Mouse (Mus musculus) gastrocnemius, postnatal 36 days (tissue): ENCODE measurements at regions not wholly inside any gene's neighbourhood (a gene's known extent, or its start where the extent isn't known, plus 50 kb on each side); places are given as distances from the start of the nearest gene placed in this dataset.
"Not testable (repeated sequence)": the region's sequence is repeated elsewhere in the genome, so short reads cannot be mapped to it uniquely, and the experiment has no call there.

Source experiments
- DNase-seq, 2 experiments: peaks; one replicate each; pipeline ENCODE4 v3.0.0; 2022
- intact Hi-C: fragments of 180-260 bp; cut with DNase I; formaldehyde crosslinking; loops from one replicate; pipeline ENCODE4 v1.15.1; 2025

GRCm38 (mm10) chr10:70866737-70867136 lies 211.0 kb upstream of the Phyhipl start:
- intact Hi-C loops = no loop called here
- DNase-seq = no peak

- no peak for DNase-seq
- intact Hi-C loops = no loop called here
Measured at GRCm38 (mm10) chr10:70864650-70865049, 208.9 kb upstream of the Phyhipl start.

GRCm38 (mm10) chr10:70862022-70862335 lies 206.2 kb upstream of the Phyhipl start:
- intact Hi-C loops = no loop called here
- DNase-seq = no peak

GRCm38 (mm10) chr10:70861131-70862021 lies 205.6 kb upstream of the Phyhipl start:
- intact Hi-C loops = no loop called here
- DNase-seq = no peak

GRCm38 (mm10) chr10:70857155-70857820 lies 201.5 kb upstream of the Phyhipl start:
- intact Hi-C loops = no loop called here
- DNase-seq = no peak

- intact Hi-C loops = no loop called here
- no peak for DNase-seq
Measured at GRCm38 (mm10) chr10:70855948-70856347, 200.2 kb upstream of the Phyhipl start.

GRCm38 (mm10) chr10:70853614-70854013 lies 197.8 kb upstream of the Phyhipl start:
- intact Hi-C loops = no loop called here
- no peak for DNase-seq

- intact Hi-C loops = no loop called here
Measured at GRCm38 (mm10) chr10:70848141-70848540, 192.4 kb upstream of the Phyhipl start.

GRCm38 (mm10) chr10:70847341-70847882 lies 191.6 kb upstream of the Phyhipl start:
- no peak for DNase-seq
- intact Hi-C loops = no loop called here

More at GRCm38 (mm10) chr10:70848141-70848540, 192.4 kb upstream of the Phyhipl start:
- no peak for DNase-seq

GRCm38 (mm10) chr10:70846281-70847168 lies 190.8 kb upstream of the Phyhipl start:
- no peak for DNase-seq
- intact Hi-C loops = no loop called here

GRCm38 (mm10) chr10:70843848-70844247 lies 188.1 kb upstream of the Phyhipl start:
- no peak for DNase-seq
- intact Hi-C loops = no loop called here

- no peak for DNase-seq
- intact Hi-C loops = no loop called here
Measured at GRCm38 (mm10) chr10:70842176-70842838, 186.5 kb upstream of the Phyhipl start.

- intact Hi-C loops, DNase-seq: not testable (repeated sequence)
Measured at GRCm38 (mm10) chr10:70841179-70841578, 185.4 kb upstream of the Phyhipl start.

- DNase-seq = no peak
- intact Hi-C loops = no loop called here
Measured at GRCm38 (mm10) chr10:70838147-70838546, 182.4 kb upstream of the Phyhipl start.

- intact Hi-C loops = no loop called here
- DNase-seq = no peak
Measured at GRCm38 (mm10) chr10:70837326-70837725, 181.6 kb upstream of the Phyhipl start.

GRCm38 (mm10) chr10:70832616-70833015 lies 176.9 kb upstream of the Phyhipl start:
- DNase-seq = no peak

GRCm38 (mm10) chr10:70828217-70828616 lies 172.5 kb upstream of the Phyhipl start:
- DNase-seq = no peak
- intact Hi-C loops = no loop called here

More at GRCm38 (mm10) chr10:70832616-70833015, 176.9 kb upstream of the Phyhipl start:
- intact Hi-C loops = no loop called here

GRCm38 (mm10) chr10:70827522-70827921 lies 171.8 kb upstream of the Phyhipl start:
- intact Hi-C loops, DNase-seq: not testable (repeated sequence)

GRCm38 (mm10) chr10:70826706-70827105 lies 170.9 kb upstream of the Phyhipl start:
- intact Hi-C loops = no loop called here
- DNase-seq = no peak

- intact Hi-C loops = no loop called here
- no peak for DNase-seq
Measured at GRCm38 (mm10) chr10:70825451-70825850, 169.7 kb upstream of the Phyhipl start.
